Mouse (Mus musculus): ENCODE data around the gene Tom1. TPM values are rescaled to one million over a fixed set of nuclear protein-coding genes. Genes with fewer than 3 reads are reported as not detected.

The Tom1 gene
- total and polyA plus RNA-seq, 3 experiments, result 18.0 to 32.6 TPM; not detected in 1

GRCm38 (mm10) chr8:75053342-75053741 lies 19.8 kb downstream of the Tom1 start:
- no peaks in the 10 kb centered on the region for H3K79me2 ChIP-seq (ENCODE audit: control insufficient read depth, insufficient read depth, low read length, poor library complexity)
- no peak overlapping the region for H3K4me3 ChIP-seq (ENCODE audit: control insufficient read depth in 1 of 2, insufficient read depth in 1 of 2, low read depth in 2 of 2, low read length in 2 of 2)
- H3K36me3 ChIP-seq (ENCODE audit: control insufficient read depth in 1 of 2, insufficient read depth in 2 of 2, low read length in 2 of 2), result no peaks in the 10 kb centered on the region
- TF ChIP-seq SMC3 (IDR thresholded peaks at IDR 0.05; ENCODE audit: low read depth, low read length) (no peak), SIN3A (IDR thresholded peaks at IDR 0.05; ENCODE audit: low read length) (no peak), ELF1 (IDR thresholded peaks at IDR 0.05; ENCODE audit: low read depth, low read length) (no peak), POLR2A (IDR thresholded peaks at IDR 0.05; ENCODE audit: control insufficient read depth in 1 of 2, insufficient read depth in 1 of 2, low read depth in 1 of 2, low read length in 2 of 2, poor library complexity in 1 of 2) (no peak), POLR2AphosphoS5 (IDR thresholded peaks at IDR 0.05; ENCODE audit: borderline replicate concordance, low read depth, low read length) (no peak)
- no peaks in the 10 kb centered on the region for H3K9me3 ChIP-seq (replicated peaks; ENCODE audit: insufficient read depth, low read length)
- H3K27me3 ChIP-seq (ENCODE audit: control insufficient read depth in 1 of 2, insufficient read depth in 2 of 2, low read length in 2 of 2), result no peaks in the 10 kb centered on the region
- H3K9ac ChIP-seq (ENCODE audit: control insufficient read depth, low read depth, low read length, poor library complexity, severe bottlenecking), result no peak overlapping the region
- H3K27ac ChIP-seq (ENCODE audit: control insufficient read depth, low read depth, low read length), result no peak overlapping the region
- DNase-seq (ENCODE audit: low read depth, low spot score), result no peak
- no peaks in the 10 kb centered on the region for H3K4me1 ChIP-seq (ENCODE audit: control insufficient read depth in 1 of 2, insufficient read depth in 2 of 2, low read length in 2 of 2)

GRCm38 (mm10) chr8:75055673-75056072 lies 22.2 kb downstream of the Tom1 start:
- Histone ChIP-seq H3K9ac (ENCODE audit: control insufficient read depth, low read depth, low read length, poor library complexity, severe bottlenecking) (no peak overlapping the region), H3K27me3 (ENCODE audit: control insufficient read depth in 1 of 2, insufficient read depth in 2 of 2, low read length in 2 of 2) (no peaks in the 10 kb centered on the region), H3K36me3 (ENCODE audit: control insufficient read depth in 1 of 2, insufficient read depth in 2 of 2, low read length in 2 of 2) (no peaks in the 10 kb centered on the region), H3K4me1 (ENCODE audit: control insufficient read depth in 1 of 2, insufficient read depth in 2 of 2, low read length in 2 of 2) (no peaks in the 10 kb centered on the region), H3K4me3 (ENCODE audit: control insufficient read depth in 1 of 2, insufficient read depth in 1 of 2, low read depth in 2 of 2, low read length in 2 of 2) (no peak overlapping the region), H3K79me2 (ENCODE audit: control insufficient read depth, insufficient read depth, low read length, poor library complexity) (no peaks in the 10 kb centered on the region), H3K27ac (ENCODE audit: control insufficient read depth, low read depth, low read length) (no peak overlapping the region), H3K9me3 (replicated peaks; ENCODE audit: insufficient read depth, low read length) (no peaks in the 10 kb centered on the region)
- no peak for TF ChIP-seq BHLHE40 (IDR thresholded peaks at IDR 0.05; ENCODE audit: borderline replicate concordance, low read depth, low read length)
- no peak for TF ChIP-seq TAL1 (IDR thresholded peaks at IDR 0.05; ENCODE audit: low read length)
- no peak for TF ChIP-seq MYB (IDR thresholded peaks at IDR 0.05; ENCODE audit: low read depth, low read length)
- TF ChIP-seq SMC3 (IDR thresholded peaks at IDR 0.05; ENCODE audit: low read depth, low read length), result no peak
- no peak for TF ChIP-seq GABPA (IDR thresholded peaks at IDR 0.05; ENCODE audit: low read depth, low read length)
- no peak for TF ChIP-seq SIN3A (IDR thresholded peaks at IDR 0.05; ENCODE audit: low read length)
- no peak for TF ChIP-seq RAD21 (IDR thresholded peaks at IDR 0.05; ENCODE audit: low read depth, low read length)
- no peak for TF ChIP-seq NRF1 (IDR thresholded peaks at IDR 0.05; ENCODE audit: insufficient read depth, low read depth, low read length, poor library complexity, severe bottlenecking)
- no peak for TF ChIP-seq HCFC1 (IDR thresholded peaks at IDR 0.05; ENCODE audit: low read depth, low read length)
- TF ChIP-seq POLR2A (IDR thresholded peaks at IDR 0.05; ENCODE audit: control insufficient read depth in 1 of 2, insufficient read depth in 1 of 2, low read depth in 1 of 2, low read length in 2 of 2, poor library complexity in 1 of 2), result no peak
- no peak for TF ChIP-seq MXI1 (IDR thresholded peaks at IDR 0.05; ENCODE audit: low read depth, low read length)
- no peak for TF ChIP-seq RCOR1 (IDR thresholded peaks at IDR 0.05; ENCODE audit: low read depth, low read length)
- TF ChIP-seq JUND (IDR thresholded peaks at IDR 0.05; ENCODE audit: low read depth, low read length), result no peak
- TF ChIP-seq CHD2 (IDR thresholded peaks at IDR 0.05; ENCODE audit: low read length), result no peak
- no peak for TF ChIP-seq ETS1 (IDR thresholded peaks at IDR 0.05; ENCODE audit: low read depth, low read length)
- TF ChIP-seq EP300 (IDR thresholded peaks at IDR 0.05; ENCODE audit: low read depth in 1 of 2, low read length in 2 of 2), result no peak
- no peak for TF ChIP-seq POLR2AphosphoS5 (IDR thresholded peaks at IDR 0.05; ENCODE audit: borderline replicate concordance, low read depth, low read length)
- DNase-seq (ENCODE audit: low read depth, low spot score), result no peak

All from MEL (cell line).